Mouse (Mus musculus) left cerebral cortex, postnatal 25 days (tissue): Measurements from ENCODE around the gene Slc22a15. TPM values are rescaled to one million over a fixed set of nuclear protein-coding genes. Genes with fewer than 3 reads are reported as not detected.

Experiments
- DNase-seq, 2 experiments: peaks; one replicate each; pipeline ENCODE4 v3.0.0; 2022; ENCODE audit warnings: low spot score in 2 of 2, mixed read lengths in 1 of 2
- intact Hi-C: fragments of 180-260 bp; cut with DNase I; formaldehyde crosslinking; loops from one replicate; pipeline ENCODE4 v1.15.1; 2025
- total RNA-seq, 2 experiments: library from RNA; stranded (reverse); gene quantifications; 2 replicates each; pipeline ENCODE4 v1.2.3; 2021

The Slc22a15 gene
- total RNA-seq = 1 to 10 TPM; 7.3 to 9.2 TPM

DNA sequence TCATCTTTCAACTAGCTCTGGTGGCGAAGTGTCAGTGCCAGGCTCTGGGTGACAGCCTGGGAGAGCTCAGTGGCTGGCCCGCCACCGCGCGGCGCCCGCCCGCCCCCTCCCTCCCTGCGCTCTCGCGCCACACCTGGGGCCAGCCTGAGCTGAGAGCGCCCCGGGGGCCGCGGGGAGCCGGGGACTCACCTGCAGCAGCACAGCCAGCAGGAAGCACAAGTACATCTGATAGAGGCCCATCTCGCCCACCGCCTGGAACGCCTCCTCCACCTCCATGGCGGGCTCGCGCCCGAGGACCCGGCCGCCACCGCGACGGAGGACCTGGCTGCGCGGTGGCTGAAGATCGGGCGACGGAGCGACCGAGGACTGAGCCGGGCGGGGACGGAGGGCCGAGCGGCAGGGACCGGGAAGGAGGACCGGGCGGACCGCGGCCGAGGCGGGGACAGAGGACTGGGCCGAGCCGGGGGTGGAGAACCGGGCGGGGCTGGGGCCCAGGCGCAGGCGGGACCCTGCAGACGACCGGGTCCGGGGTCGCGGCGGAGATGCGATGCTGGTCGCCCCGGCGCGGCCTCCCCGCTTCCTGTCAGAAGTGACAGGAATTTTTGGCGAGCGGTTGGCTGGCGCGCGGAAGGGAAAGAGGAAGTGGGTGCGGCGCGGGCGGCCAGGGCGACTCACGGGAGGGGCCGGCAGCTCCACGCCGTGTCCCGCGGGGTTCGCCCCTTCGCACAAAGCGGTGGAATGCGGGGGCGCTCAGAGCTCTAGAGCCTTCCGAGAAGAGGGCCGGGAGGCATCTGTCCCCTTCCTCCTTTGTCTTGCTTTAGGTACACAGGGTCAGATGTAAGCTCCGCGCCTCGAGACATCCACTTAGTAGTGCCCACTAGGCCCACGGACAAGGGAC, at the start of gene Slc22a15:
TSS of gene Slc22a15 (minus strand) at position 611 of the 898 bp plus-strand sequence.
- intact Hi-C loops = loop anchor here (2.0 kb wide), 1 partner anchor 89 kb away; no protein-coding TSS in a partner anchor
- peak; percentile 48 to 58 for DNase-seq

- intact Hi-C loops = no loop called here
- DNase-seq = no peak
These were observed 42.7 kb upstream of the Slc22a15 start for GRCm38 (mm10) chr3:101966825-101967558.

DNA sequence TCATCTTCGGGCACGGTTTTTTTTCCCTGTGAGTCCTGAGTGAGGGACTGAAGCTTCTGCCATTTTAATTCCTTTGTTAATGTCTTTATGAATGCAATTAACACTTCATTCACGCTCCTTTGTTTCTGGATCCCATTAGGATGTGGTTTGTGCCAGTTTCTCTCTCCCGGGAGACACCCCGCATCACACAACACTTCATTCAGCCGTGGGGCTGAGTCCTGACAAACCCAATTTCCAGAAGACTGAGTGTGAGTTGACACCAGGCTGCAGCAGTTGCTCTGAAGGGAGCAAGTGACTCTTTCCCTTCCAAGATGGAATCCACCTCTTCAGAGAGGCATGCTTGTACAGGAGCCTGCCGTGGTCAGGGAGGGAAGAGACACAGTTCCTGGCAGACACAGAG, 40.1 kb upstream of the Slc22a15 start:
- intact Hi-C loops = no loop called here
- no peak for DNase-seq

- intact Hi-C loops = no loop called here
- DNase-seq = no peak
These were observed 39.2 kb upstream of the Slc22a15 start for GRCm38 (mm10) chr3:101963501-101963900.

GRCm38 (mm10) chr3:101961146-101961835, 37.0 kb upstream of the Slc22a15 start:
- DNase-seq = no peak
- intact Hi-C loops = no loop called here

DNA sequence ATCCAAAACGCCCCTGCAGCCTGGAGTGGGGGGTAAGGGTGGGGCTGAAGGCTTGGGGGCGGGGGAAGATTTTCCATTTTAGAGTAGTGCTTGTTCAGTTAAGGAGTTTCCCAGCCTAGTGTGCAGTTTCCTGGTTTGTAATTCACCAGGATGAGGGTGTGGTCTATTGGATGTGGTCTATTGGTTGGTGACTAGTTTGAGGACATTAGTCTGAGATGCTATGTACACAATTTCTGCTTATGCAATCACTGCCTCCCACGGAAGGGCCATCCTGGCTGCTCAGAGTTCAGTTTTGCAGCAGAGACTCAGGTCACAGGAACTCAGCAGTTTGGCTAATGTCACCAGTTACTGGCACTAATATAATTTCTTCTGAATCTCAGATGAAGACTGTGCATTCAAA, 33.8 kb upstream of the Slc22a15 start:
- no peak for DNase-seq
- intact Hi-C loops = loop anchor here (10.0 kb wide), 1 partner anchor 287 kb away; no protein-coding TSS in a partner anchor

DNA sequence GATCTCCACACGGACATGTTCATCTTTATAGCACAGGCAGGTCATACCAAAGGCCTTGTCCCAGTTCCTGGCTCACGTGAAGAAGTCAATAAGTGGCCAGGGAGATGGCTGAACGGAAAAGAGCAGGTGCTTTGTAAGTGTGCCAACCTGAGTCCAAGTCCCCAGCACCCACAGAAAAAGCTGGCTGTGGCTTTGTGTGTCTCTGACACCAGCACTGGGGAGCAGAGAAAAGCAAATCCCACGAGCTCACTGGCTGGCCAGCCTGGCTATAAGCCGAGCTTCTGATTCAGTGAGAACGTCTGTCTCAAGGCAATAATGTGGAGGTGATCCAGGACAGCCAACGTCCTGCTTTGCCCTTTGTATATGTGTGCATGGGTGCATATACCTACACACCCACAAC, 29.3 kb upstream of the Slc22a15 start:
- DNase-seq = no peak
- intact Hi-C loops = loop anchor here (10.0 kb wide), 1 partner anchor 291 kb away; no protein-coding TSS in a partner anchor

GRCm38 (mm10) chr3:101952577-101952976, 28.3 kb upstream of the Slc22a15 start:
- intact Hi-C loops = loop anchor here (10.0 kb wide), 1 partner anchor 292 kb away; no protein-coding TSS in a partner anchor
- DNase-seq = no peak

- intact Hi-C loops = no loop called here
- no peak for DNase-seq
These were observed 24.3 kb upstream of the Slc22a15 start for GRCm38 (mm10) chr3:101948572-101948971.

DNA sequence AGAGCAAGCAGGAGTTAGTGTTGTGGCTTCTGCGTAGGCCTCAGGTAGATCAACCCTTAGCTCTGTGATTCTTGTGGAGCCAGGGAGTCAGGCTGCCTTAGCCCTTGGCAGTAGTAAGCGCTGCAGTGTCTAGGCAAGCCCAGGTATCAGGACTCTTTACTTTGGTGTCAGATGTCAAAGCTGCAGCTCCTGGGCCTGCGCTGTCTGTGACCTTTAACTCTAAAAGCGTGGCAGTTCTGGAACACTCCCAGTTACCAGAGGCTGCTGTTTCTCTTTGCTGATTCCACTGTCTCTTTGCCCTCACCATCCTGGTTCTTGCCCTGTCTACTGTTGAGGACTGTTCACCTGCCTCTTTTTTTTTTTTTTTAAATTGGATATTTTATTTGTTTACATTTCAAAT, 23.0 kb upstream of the Slc22a15 start:
- intact Hi-C loops = no loop called here
- DNase-seq = no peak

DNA sequence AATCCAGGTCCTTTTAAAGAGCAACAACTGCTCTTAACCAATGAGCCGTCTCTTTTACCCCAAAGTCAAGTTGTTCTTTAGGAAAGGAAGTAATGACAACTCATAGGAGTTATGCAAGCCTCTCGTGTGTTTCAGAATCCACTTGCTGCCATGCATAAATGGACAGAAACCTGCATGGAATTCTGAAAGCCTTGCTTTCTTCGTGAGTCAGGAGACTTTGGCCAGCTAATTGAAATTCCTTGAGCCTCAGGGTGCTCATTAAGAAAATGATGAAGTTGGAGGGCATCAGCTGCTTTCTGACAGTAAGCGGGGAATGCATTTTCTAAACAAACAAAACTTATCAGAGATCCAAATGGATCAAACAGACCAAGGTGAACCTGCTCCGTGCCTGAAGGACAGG, 21.0 kb upstream of the Slc22a15 start:
- no peak for DNase-seq
- intact Hi-C loops = no loop called here

DNA sequence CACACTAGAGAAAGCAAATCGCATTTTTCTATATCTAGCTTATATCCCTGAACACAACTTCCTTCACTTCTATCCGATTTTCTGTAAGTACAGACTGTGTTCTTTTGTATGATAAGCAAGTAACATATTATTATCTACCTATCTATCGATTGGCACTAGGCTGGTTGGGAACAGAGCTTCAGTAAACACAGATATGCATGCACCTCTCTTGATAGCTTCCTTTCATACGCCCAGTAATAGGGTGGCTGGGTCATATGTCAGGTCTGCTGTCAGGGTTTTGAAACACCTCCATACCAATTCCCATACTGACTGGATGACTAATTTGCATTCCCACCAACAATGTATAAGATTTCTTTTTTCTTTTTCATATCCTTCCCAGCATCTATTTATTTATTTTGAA, 16.2 kb upstream of the Slc22a15 start:
- no peak for DNase-seq
- intact Hi-C loops = no loop called here

DNA sequence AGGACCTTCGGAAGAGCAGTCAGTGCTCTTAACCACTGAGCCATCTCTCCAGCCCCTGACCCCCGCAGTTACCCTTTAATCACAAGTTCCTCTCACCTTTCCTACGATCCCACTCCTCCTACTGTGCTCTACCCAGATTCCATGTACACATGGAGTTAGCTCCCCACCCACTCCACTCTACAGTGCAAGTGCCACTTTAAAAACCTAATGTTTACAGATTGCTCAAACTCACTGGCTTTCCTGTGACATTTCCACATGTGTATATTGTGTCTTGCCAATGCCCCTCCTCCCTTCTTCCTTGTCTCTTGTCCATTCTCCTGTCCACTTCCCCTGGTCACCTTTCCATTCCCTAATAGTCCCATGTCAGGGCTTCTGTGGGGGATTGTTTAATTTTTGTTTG, 15.6 kb upstream of the Slc22a15 start:
- intact Hi-C loops = no loop called here
- DNase-seq = no peak

DNA sequence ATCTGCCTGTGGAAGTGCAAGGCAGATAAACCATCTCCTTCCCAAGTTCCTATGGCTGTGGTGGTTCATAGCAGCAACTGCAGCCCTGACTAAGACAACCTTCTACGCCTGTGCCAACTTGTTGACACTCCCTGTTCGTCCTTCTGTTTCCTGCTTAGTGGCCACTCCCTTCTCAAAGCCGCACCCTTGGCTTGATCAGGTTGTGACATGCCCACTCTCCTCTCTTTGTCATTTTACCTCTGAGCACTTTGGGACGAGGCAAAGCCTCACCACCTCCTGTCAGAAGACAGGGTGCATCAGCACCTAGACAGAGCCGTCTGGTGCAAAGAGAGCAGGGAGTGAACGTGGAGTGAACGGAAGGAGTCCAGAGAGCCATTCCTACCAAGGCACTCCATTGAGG, 14.9 kb upstream of the Slc22a15 start:
- no peak for DNase-seq
- intact Hi-C loops = no loop called here

GRCm38 (mm10) chr3:101936369-101936768, 12.1 kb upstream of the Slc22a15 start:
- DNase-seq = no peak

DNA sequence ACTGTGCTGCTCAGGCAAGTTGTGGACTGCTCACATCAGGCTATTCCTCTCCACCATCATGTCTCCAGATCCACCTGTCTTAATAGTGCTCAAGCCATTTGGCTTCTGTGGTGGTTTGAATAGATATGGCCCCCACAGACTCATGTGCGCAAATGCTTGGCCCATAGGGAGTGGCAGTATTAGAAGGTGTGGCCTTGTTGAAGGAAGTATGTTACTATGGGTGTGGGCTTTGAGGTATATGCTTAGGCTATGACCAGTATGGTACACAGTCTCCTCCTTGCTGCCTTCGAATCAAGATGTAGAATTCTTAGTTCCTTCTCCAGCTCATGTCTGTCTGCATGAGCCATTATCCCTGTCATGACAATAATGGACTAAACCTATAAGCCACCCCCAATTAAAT, 9.6 kb upstream of the Slc22a15 start:
- DNase-seq = no peak
- intact Hi-C loops = no loop called here

More at GRCm38 (mm10) chr3:101936369-101936768, 12.1 kb upstream of the Slc22a15 start:
- intact Hi-C loops = no loop called here

DNA sequence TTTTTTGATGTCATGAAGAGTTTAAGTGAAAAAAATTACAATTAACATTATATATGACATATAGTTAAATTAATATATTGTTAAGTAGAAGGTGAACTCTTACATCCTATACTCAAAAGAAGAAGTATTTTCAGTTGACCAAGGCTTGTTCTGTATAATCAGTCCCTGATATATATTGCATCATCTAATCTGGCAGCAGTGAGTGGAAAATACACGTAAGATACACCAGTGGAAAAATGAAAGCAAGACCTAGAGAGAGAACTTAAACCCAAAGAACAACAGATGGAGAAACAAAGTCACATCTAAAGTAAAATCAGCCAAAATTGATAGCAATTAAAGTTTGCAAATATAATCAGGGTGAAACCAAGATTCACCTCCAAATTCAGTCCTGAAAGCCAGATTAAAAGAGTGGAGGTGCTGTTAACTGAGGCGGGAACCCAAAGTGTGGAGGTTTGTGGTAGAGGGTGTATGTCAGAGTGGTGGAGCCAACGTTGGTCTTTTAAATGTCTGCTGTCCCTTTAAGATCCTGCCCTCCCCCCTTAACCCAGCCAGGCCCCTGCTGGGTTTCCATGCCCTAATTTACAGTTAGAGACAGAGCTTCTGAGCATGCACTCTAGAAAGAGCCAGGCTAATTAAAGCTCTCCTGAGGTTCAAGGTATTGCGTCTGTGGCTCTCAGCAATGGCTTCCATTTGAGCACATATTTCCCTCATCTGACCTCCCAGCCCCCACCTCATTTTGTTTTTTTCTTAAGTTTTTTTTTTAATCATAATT, 5.0 kb upstream of the Slc22a15 start:
- intact Hi-C loops = no loop called here
- no peak for DNase-seq

GRCm38 (mm10) chr3:101926636-101927035, 2.4 kb upstream of the Slc22a15 start:
- DNase-seq = no peak
- intact Hi-C loops = no loop called here

DNA sequence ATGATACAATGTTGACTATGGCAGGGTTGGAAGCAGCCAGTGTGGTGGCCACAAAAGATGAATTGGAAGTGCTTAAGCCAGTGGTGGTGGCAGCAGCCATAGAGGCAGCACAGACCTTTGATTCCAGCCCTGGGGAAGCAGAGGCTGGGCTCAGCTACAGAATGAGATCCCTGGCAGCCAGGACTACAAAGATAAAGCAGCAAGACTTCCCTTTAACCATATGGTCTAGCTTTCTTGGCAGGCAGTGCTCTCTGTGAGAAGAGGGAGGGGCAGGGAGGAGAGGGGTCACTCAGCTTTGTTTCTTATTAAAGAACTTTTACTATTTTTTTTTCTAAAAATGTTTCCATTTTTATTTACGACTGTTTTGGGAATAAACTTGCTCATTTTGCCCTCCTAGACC, 1.4 kb upstream of the Slc22a15 start:
- no peak for DNase-seq
- intact Hi-C loops = no loop called here
